Mouse (Mus musculus) thymus, postnatal 36 days (tissue): ENCODE measurements around the gene Gm49322.
"Not testable (repeated sequence)": the region's sequence is repeated elsewhere in the genome, so short reads cannot be mapped to it uniquely, and the experiment has no call there.

Experiments
- DNase-seq, 2 experiments: peaks; one replicate each; pipeline ENCODE4 v3.0.0; 2022; ENCODE audit warnings: mixed read lengths in 2 of 2

The Gm49322 gene

GRCm38 (mm10) chr10:80613821-80614220 lies 8.0 kb downstream of the Gm49322 start:
- no peak for DNase-seq

- peak; percentile 44 to 60 for DNase-seq
These were observed 8.5 kb downstream of the Gm49322 start for GRCm38 (mm10) chr10:80614351-80614750.

- peak; percentile 72 to 87 for DNase-seq
These were observed 12.4 kb downstream of the Gm49322 start for GRCm38 (mm10) chr10:80618181-80618580.

GRCm38 (mm10) chr10:80619465-80620244 lies 13.8 kb downstream of the Gm49322 start:
- no peak for DNase-seq

- DNase-seq = no peak
These were observed 14.5 kb downstream of the Gm49322 start for GRCm38 (mm10) chr10:80620365-80620764.

GRCm38 (mm10) chr10:80620796-80621689 lies 15.2 kb downstream of the Gm49322 start:
- DNase-seq = no peak

GRCm38 (mm10) chr10:80621690-80621939 lies 15.8 kb downstream of the Gm49322 start:
- DNase-seq = no peak

- peak; percentile 98 to 99 for DNase-seq
These were observed 16.3 kb downstream of the Gm49322 start for GRCm38 (mm10) chr10:80621940-80622660.

- DNase-seq = peak; percentile 78 to 87
These were observed 17.0 kb downstream of the Gm49322 start, which contains the start of gene Csnk1g2 for GRCm38 (mm10) chr10:80622661-80623456. TSS of gene Csnk1g2 (plus strand) at chr10:80622838.

- DNase-seq = peak; percentile 82 to 89
These were observed 17.8 kb downstream of the Gm49322 start for GRCm38 (mm10) chr10:80623457-80624191.

- no peak for DNase-seq
These were observed 19.9 kb downstream of the Gm49322 start for GRCm38 (mm10) chr10:80625764-80626163.

GRCm38 (mm10) chr10:80627685-80628084 lies 21.9 kb downstream of the Gm49322 start:
- no peak for DNase-seq

GRCm38 (mm10) chr10:80628925-80629324 lies 23.1 kb downstream of the Gm49322 start:
- DNase-seq = no peak

GRCm38 (mm10) chr10:80635345-80635744 lies 29.5 kb downstream of the Gm49322 start:
- DNase-seq = no peak

GRCm38 (mm10) chr10:80646936-80647335 lies 41.1 kb downstream of the Gm49322 start:
- no peak for DNase-seq

- not testable (repeated sequence) for DNase-seq
These were observed 44.1 kb downstream of the Gm49322 start for GRCm38 (mm10) chr10:80649910-80650309.

GRCm38 (mm10) chr10:80650392-80650791 lies 44.6 kb downstream of the Gm49322 start:
- DNase-seq = no peak

- no peak for DNase-seq
These were observed 47.4 kb downstream of the Gm49322 start for GRCm38 (mm10) chr10:80653156-80653720.

GRCm38 (mm10) chr10:80654866-80655265 lies 49.0 kb downstream of the Gm49322 start:
- no peak for DNase-seq

GRCm38 (mm10) chr10:80655406-80656129 lies 49.7 kb downstream of the Gm49322 start:
- no peak for DNase-seq
